Mouse (Mus musculus) heart, postnatal 0 days (tissue): ENCODE results near the gene Gpr55. TPM values are rescaled to one million over a fixed set of nuclear protein-coding genes. Genes with fewer than 3 reads are reported as not detected.
A peak's percentile ranks its signal among the peaks of the same experiment; 100 is the strongest.

Experiments used
- ATAC-seq: fragments of 200-750 bp; cut with Nextera tagmentation; 2 replicates; pipeline ENCODE4 v1.8.0; 2017; ENCODE audit warnings: low read depth, moderate number of reproducible peaks, moderate library complexity; ENCODE audit not compliant: insufficient read depth
- DNase-seq: peaks from one replicate; pipeline ENCODE4 v3.0.0-alpha.2; 2016; ENCODE audit warnings: low spot score
- H3K27ac ChIP-seq: fragments of 300-500 bp; sonication (generic); 2 replicates; pipeline ENCODE4 v1.5.1; 2014; ENCODE audit warnings: low read depth, mild to moderate bottlenecking
- H3K27me3 ChIP-seq: fragments of 300-500 bp; sonication (generic); 2 replicates; pipeline ENCODE4 v1.6.1; 2014; ENCODE audit warnings: low read length, mixed read lengths; ENCODE audit not compliant: control insufficient read depth, insufficient read depth
- H3K36me3 ChIP-seq: fragments of 300-500 bp; sonication (generic); replicated peaks from 2 replicates; pipeline ENCODE4 v1.6.1; 2014; ENCODE audit warnings: low read length, mixed read lengths; ENCODE audit not compliant: control insufficient read depth, insufficient read depth
- H3K4me1 ChIP-seq: fragments of 300-500 bp; sonication (generic); 2 replicates; pipeline ENCODE4 v1.6.1; 2014; ENCODE audit warnings: antibody characterized with exemption; ENCODE audit not compliant: control insufficient read depth, insufficient read depth
- H3K4me2 ChIP-seq: fragments of 300-500 bp; sonication (generic); 2 replicates; pipeline ENCODE4 v1.6.1; 2014; ENCODE audit warnings: low read depth, mild to moderate bottlenecking, low read length, moderate library complexity
- H3K4me3 ChIP-seq: fragments of 300-500 bp; sonication (generic); 2 replicates; pipeline ENCODE4 v1.5.1; 2014; ENCODE audit warnings: low read depth, low read length
- H3K9ac ChIP-seq: fragments of 300-500 bp; sonication (generic); replicated peaks from 2 replicates; pipeline ENCODE4 v1.6.1; 2014; ENCODE audit warnings: low read depth, low read length, mixed read lengths
- H3K9me3 ChIP-seq: fragments of 300-500 bp; sonication (generic); replicated peaks from 2 replicates; pipeline ENCODE4 v1.6.1; 2016; ENCODE audit warnings: low read length; ENCODE audit not compliant: control insufficient read depth
- CTCF ChIP-seq: IDR thresholded peaks from 2 replicates; pipeline ENCODE4 v1.5.1; 2016; ENCODE audit warnings: antibody characterized with exemption, control low read depth, low read depth
- EP300 ChIP-seq: IDR thresholded peaks from 2 replicates; pipeline ENCODE4 v1.6.1; 2016; ENCODE audit warnings: antibody characterized with exemption, low read depth
- WGBS: fragments of 180-500 bp; shearing (Covaris S2); extraction: QIAGEN DNeasy Blood & Tissue Kit; methylation state at CpG from one replicate; pipeline ENCODE4 v1.1.7; 2014; 5-methylcytosine and 5-hydroxymethylcytosine counted together
- polyA plus RNA-seq: library from polyadenylated mRNA; unstranded; fragments of >200 nt; fragmentation: Nextera tagmentation; extraction: Ambion mirVana; gene quantifications from 2 replicates; pipeline ENCODE4 v1.2.1, GENCODE M21; 2015
- total RNA-seq: library from RNA; depleted of rRNA; stranded (reverse); fragments of >200 nt; gene quantifications from 2 replicates; pipeline ENCODE4 v1.2.3, GENCODE M21; 2014; ENCODE audit warnings: low replicate concordance

Gpr55 gene
- total and polyA plus RNA-seq, 2 experiments from 2014 or later: not detected

- H3K27ac ChIP-seq: no peak overlapping the region
- H3K27me3 ChIP-seq: no peaks in the 10 kb centered on the region
- H3K4me2 ChIP-seq: no peak overlapping the region
- no peaks in the 10 kb centered on the region for H3K36me3 ChIP-seq
- H3K4me1 ChIP-seq: 0 out of 2 replicates have a peak, but pooled peaks cover 7% of the 10 kb centered on the region
- 72% methylated on average over 7 of the region's 7 CpGs for WGBS
- H3K9ac ChIP-seq: no peak overlapping the region
- TF ChIP-seq CTCF (no peak), EP300 (no peak)
- H3K4me3 ChIP-seq: no peak overlapping the region
- ATAC-seq (no peak), DNase-seq (no peak)
- no peaks in the 10 kb centered on the region for H3K9me3 ChIP-seq
These were observed 47.6 kb downstream of the Gpr55 start for GRCm38 (mm10) chr1:85913078-85913755.

- no peak overlapping the region for H3K27ac ChIP-seq
- H3K36me3 ChIP-seq: peaks cover 41% of the 10 kb centered on the region
- H3K9ac ChIP-seq: no peak overlapping the region
- TF ChIP-seq CTCF (no peak), EP300 (no peak)
- ATAC-seq (no peak), DNase-seq (no peak)
- no peaks in the 10 kb centered on the region for H3K9me3 ChIP-seq
- no peak overlapping the region for H3K4me3 ChIP-seq
- H3K4me1 ChIP-seq: 0 out of 2 replicates have a peak, but pooled peaks cover 7% of the 10 kb centered on the region
- WGBS: 39% methylated on average over 13 of the region's 13 CpGs
- H3K4me2 ChIP-seq: no peak overlapping the region
- no peaks in the 10 kb centered on the region for H3K27me3 ChIP-seq
These were observed 51.8 kb downstream of the Gpr55 start for GRCm38 (mm10) chr1:85908754-85909590.

- no peaks in the 10 kb centered on the region for H3K9me3 ChIP-seq
- WGBS: 39% methylated on average over 12 of the region's 12 CpGs
- TF ChIP-seq CTCF: no peak
- TF ChIP-seq EP300: no peak
- ATAC-seq (peak; percentile 47), DNase-seq (no peak)
- no peaks in the 10 kb centered on the region for H3K27me3 ChIP-seq
- H3K4me1 ChIP-seq: peaks cover 17% of the 10 kb centered on the region
- no peak overlapping the region for H3K4me3 ChIP-seq
- H3K27ac ChIP-seq: no peak overlapping the region
- no peak overlapping the region for H3K4me2 ChIP-seq
- H3K36me3 ChIP-seq: peaks cover 52% of the 10 kb centered on the region
- no peak overlapping the region for H3K9ac ChIP-seq
These were observed 53.9 kb downstream of the Gpr55 start for GRCm38 (mm10) chr1:85906892-85907291.

GRCm38 (mm10) chr1:85902108-85902561, 58.7 kb downstream of the Gpr55 start:
- Histone ChIP-seq H3K9me3 (no peaks in the 10 kb centered on the region), H3K27ac (0 out of 2 replicates have a peak overlapping the region, but pooled peaks have one; percentile 49), H3K4me3 (no peak overlapping the region), H3K4me1 (peaks cover 57% of the 10 kb centered on the region), H3K9ac (no peak overlapping the region), H3K4me2 (peak overlapping the region; percentile 0; the same call in 1 of the 2 replicates), H3K36me3 (peaks cover 41% of the 10 kb centered on the region), H3K27me3 (no peaks in the 10 kb centered on the region)
- ATAC-seq (peak; percentile 75), DNase-seq (peak; percentile 62)
- no peak for TF ChIP-seq EP300
- no peak for TF ChIP-seq CTCF
- WGBS: 6% methylated on average over 7 of the region's 7 CpGs

- Histone ChIP-seq H3K4me2 (peak overlapping the region; percentile 0; the same call in 1 of the 2 replicates), H3K9ac (no peak overlapping the region), H3K9me3 (no peaks in the 10 kb centered on the region), H3K36me3 (peaks cover 36% of the 10 kb centered on the region), H3K4me1 (peaks cover 62% of the 10 kb centered on the region), H3K27ac (peak overlapping the region; percentile 49), H3K27me3 (no peaks in the 10 kb centered on the region), H3K4me3 (no peak overlapping the region)
- DNase-seq: no peak
- peak; percentile 56 for ATAC-seq
- 14% methylated on average over 3 of the region's 3 CpGs for WGBS
- TF ChIP-seq CTCF (no peak), EP300 (peak; percentile 24; the same call in 1 of the 2 replicates)
These were observed 59.2 kb downstream of the Gpr55 start for GRCm38 (mm10) chr1:85901516-85902107.
